Mouse (Mus musculus): ENCODE data around the gene Olfr1274-ps.
"Not testable (repeated sequence)": the region's sequence is repeated elsewhere in the genome, so short reads cannot be mapped to it uniquely, and the experiment has no call there.

Gene Olfr1274-ps

DNA sequence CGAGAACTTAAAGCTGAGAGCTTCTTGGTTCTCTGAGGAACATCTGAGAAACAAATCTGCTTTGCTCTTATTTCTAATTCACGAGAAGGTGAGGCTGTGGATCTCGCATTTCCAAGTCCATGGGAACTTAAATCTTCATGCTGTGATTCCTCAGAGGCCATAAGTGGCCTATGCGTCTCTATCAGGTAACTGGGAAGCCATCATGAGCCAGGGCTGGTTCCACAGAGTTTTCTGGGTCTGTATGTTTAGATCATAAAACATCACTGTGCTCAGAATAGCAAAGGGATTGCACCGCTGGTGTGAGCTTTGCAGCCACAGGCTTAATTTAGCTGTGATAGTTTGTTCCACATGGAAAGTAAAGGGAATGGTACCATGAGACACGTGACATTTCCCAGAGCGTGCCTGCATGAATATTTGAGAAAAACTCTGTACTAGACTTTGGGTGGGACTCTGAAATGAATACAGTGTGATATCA, at the start of gene Olfr1274-ps:
TSS of gene Olfr1274-ps (plus strand) at position 51 of the 475 bp plus-strand sequence.
- DNase-seq (ENCODE audit: low read depth, low spot score), result not testable (repeated sequence)

DNA sequence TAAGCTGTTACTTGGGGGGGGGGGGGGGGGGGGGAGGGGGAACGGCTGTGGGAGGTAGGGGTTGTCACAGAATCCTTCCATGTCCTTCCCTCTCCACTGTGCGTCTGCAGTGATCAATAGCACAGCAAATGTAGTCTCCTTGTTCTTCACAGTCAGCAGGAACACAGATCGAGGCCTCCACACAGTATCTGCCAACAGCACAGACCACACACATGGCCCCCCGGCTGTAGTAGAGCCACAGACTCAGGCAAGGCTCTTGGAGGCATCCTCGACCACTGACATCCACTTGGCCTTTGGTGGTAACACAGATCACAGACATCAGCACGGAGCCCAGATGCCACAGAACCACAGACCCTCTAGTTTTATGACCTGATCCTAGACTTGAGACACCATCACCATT, 47.4 kb upstream of the Olfr1274-ps start:
- not testable (repeated sequence) for DNase-seq (ENCODE audit: low read depth, low spot score)

- not testable (repeated sequence) for DNase-seq (ENCODE audit: low read depth, low spot score)
Observed at GRCm38 (mm10) chr2:90351540-90351939, 46.9 kb upstream of the Olfr1274-ps start.

DNA sequence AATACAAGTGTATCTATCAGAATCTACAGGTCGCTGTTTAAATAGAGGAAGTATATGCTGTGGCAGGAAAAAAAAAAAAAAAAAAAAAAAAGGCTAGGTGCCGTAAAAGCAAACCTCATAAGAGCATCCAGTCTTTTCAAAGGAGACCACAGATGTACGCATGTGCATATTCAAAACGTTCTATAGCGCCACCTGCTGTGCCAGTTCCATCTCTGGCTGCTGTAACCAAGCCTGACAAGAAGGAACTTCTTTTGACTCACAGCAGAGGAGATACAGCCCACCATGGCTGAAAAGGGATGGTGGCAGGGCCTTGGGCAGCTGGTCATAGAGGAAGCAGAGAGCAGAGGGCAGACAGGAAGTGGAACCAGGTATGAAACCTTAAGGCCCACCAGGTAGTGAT, 39.3 kb upstream of the Olfr1274-ps start:
- not testable (repeated sequence) for DNase-seq (ENCODE audit: low read depth, low spot score)

- not testable (repeated sequence) for DNase-seq (ENCODE audit: low read depth, low spot score)
Observed at GRCm38 (mm10) chr2:90360199-90360598, 38.3 kb upstream of the Olfr1274-ps start.

DNA sequence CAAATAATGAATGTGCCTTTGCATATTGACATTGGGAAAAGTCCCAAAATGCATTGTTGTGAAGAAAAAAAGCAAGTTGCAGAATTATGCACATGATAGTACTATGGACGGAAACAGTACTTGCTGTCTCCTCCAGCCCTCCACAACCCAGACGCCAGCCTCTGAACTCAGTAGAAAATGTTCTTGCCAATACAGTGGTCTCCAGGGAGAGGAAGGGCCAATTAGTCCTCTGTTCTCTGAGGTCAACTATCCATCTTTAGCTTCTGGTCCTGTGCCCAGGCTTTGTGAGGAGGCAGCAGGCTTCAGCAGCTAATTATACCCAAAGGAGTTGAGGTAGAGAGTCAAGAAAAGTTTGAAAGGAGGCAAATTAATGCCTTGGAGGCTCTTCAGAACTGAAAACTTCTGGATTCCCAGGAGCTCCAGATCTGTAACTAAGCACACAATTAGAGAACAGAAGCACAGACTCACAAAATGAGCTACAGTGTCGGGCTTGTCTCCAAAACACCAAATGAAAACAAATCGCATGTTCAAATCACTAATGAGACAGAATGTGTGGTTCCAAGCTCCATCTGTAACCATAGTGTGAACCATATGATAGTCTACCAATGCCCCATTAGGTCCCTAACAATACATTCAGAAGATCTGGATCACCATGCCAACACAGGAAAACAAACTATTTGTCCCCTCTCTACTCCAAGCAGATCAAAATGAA, 15.8 kb downstream of the Olfr1274-ps start:
- not testable (repeated sequence) for DNase-seq (ENCODE audit: low read depth, low spot score)

- DNase-seq (ENCODE audit: low read depth, low spot score), result peak; percentile 19
Observed at GRCm38 (mm10) chr2:90422282-90422681, 23.8 kb downstream of the Olfr1274-ps start.

GRCm38 (mm10) chr2:90424937-90425336, 26.5 kb downstream of the Olfr1274-ps start:
- not testable (repeated sequence) for DNase-seq (ENCODE audit: low read depth, low spot score)

DNA sequence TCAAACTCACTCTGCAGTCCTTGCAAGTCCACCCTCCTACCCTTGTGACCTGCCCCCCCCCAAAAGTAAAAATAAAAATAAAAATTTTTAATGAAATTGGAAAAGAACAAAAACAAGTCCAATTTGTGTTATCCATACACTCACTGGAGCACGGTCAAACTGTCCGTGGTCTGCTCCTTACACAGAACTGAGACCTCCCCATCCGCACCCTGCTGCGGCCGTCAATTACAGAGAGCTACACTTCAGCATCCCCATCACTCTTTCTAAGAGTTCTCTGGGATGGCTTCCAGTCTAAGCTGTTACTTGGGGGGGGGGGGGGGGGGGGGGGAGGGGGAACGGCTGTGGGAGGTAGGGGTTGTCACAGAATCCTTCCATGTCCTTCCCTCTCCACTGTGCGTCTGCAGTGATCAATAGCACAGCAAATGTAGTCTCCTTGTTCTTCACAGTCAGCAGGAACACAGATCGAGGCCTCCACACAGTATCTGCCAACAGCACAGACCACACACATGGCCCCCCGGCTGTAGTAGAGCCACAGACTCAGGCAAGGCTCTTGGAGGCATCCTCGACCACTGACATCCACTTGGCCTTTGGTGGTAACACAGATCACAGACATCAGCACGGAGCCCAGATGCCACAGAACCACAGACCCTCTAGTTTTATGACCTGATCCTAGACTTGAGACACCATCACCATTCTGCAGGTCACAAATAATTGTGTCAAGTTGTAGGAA, 30.7 kb downstream of the Olfr1274-ps start:
- DNase-seq (ENCODE audit: low read depth, low spot score), result not testable (repeated sequence)

DNA sequence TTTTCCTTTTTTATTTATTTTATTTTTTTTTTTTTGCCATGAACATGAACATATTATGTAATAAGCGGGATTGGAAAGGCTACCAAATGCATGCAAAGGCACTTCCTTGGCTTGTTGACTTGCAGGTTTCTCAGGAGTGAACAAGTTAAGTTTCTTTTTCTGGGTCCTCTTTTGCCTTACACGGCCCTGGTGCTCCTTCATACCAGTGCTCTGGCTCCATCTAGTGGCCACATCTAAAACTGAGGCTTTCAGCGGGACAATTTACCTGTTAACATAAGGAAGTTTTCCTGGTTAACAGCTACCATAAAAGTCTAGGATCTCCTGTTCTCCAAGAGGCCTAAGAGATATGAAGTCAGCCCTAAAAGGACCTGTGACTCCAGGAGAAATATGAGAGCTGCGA, 31.3 kb downstream of the Olfr1274-ps start:
- not testable (repeated sequence) for DNase-seq (ENCODE audit: low read depth, low spot score)

DNA sequence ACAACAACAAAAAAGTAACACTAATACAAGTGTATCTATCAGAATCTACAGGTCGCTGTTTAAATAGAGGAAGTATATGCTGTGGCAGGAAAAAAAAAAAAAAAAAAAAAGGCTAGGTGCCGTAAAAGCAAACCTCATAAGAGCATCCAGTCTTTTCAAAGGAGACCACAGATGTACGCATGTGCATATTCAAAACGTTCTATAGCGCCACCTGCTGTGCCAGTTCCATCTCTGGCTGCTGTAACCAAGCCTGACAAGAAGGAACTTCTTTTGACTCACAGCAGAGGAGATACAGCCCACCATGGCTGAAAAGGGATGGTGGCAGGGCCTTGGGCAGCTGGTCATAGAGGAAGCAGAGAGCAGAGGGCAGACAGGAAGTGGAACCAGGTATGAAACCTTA, 39.0 kb downstream of the Olfr1274-ps start:
- not testable (repeated sequence) for DNase-seq (ENCODE audit: low read depth, low spot score)

GRCm38 (mm10) chr2:90440169-90440568, 41.7 kb downstream of the Olfr1274-ps start:
- DNase-seq (ENCODE audit: low read depth, low spot score), result not testable (repeated sequence)

- DNase-seq (ENCODE audit: low read depth, low spot score), result not testable (repeated sequence)
Observed at GRCm38 (mm10) chr2:90441811-90442210, 43.3 kb downstream of the Olfr1274-ps start.

GRCm38 (mm10) chr2:90443811-90444210, 45.3 kb downstream of the Olfr1274-ps start:
- DNase-seq (ENCODE audit: low read depth, low spot score), result no peak

DNA sequence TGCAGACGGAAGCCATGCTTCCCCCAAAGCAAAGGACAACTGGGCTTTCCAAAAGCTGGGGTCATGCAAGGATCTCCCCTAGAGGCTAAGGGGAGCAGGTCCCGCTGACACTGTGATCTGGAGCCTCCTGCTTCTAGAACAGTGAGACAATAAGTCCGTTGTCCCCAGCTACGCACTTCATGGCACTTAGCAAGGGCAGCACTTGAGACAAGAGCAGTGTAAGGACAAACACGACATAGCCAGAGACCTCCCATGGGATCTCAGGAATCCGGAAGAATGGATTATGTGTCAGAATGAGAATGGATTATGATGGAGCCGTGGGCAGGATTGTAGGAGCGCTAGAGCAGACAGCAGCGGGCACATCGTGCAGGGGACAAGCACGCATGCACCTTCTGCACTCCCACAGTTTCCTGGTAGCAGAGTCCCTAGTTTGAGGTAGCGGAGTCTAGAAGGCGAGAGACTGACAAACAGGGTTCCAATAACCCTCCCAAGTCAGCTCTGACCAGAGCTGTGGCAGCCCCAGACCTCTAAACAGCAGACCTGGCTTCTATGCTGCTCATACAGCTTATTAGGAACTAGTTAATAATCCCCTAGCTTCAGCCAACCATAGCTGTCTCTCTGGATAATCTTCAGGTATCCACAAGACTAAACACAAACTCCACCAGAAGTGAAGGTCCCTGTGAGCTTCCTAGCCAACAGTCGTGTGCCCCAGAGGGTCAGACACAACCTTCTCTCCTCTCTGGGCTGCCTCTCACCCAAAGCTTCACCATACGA, 50.7 kb downstream of the Olfr1274-ps start:
- no peak for DNase-seq (ENCODE audit: low read depth, low spot score)

DNA sequence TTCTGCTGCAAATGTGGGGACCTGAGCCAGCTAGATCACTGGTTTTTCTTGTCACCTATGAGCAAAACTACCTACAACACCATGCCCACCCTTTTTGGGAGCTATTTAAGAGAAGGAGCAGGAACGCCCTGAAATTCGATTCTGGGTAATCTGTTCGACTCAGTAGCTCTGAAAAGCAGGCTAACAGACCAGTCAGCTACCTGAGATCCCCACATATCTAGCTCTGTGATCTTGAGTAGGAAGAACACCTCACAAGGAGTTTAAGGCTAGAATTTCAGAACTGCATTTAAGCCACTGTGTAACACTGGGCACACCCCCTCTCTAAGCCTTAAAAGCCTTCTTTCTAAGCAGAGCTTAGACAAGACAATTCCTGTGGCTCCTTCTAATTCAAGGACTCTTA, 53.9 kb downstream of the Olfr1274-ps start:
- no peak for DNase-seq (ENCODE audit: low read depth, low spot score)
